Mouse (Mus musculus) CD4-positive, CD25-positive, alpha-beta regulatory T cell, adult 4 months (primary cell): ENCODE data around the gene Sh2d6. TPM values are rescaled to one million over a fixed set of nuclear protein-coding genes. Genes with fewer than 3 reads are reported as not detected.
"Not testable (repeated sequence)": the region's sequence is repeated elsewhere in the genome, so short reads cannot be mapped to it uniquely, and the experiment has no call there.

Experiments
- ATAC-seq: one replicate; pipeline ENCODE4 v1.8.0; 2017
- polyA plus RNA-seq, 2 experiments: library from polyadenylated mRNA; unstranded; fragments of 100-300 nt; shearing (Covaris generic); gene quantifications; one replicate each; pipeline ENCODE4 v1.2.1; 2017

Gene Sh2d6
- polyA plus RNA-seq, 2 experiments from 2014 or later = not detected

- ATAC-seq = peak; percentile 30
These were observed 12.7 kb upstream of the Sh2d6 start for GRCm38 (mm10) chr6:72534035-72534809.

GRCm38 (mm10) chr6:72533555-72533954 lies 12.0 kb upstream of the Sh2d6 start:
- ATAC-seq = not testable (repeated sequence)

GRCm38 (mm10) chr6:72532580-72532979 lies 11.1 kb upstream of the Sh2d6 start:
- ATAC-seq = no peak

GRCm38 (mm10) chr6:72528410-72529151 lies 7.1 kb upstream of the Sh2d6 start:
- no peak for ATAC-seq

- no peak for ATAC-seq
These were observed 5.6 kb upstream of the Sh2d6 start for GRCm38 (mm10) chr6:72527070-72527469.

GRCm38 (mm10) chr6:72524160-72524559 lies 2.7 kb upstream of the Sh2d6 start:
- ATAC-seq = no peak

- ATAC-seq = no peak
These were observed 1.7 kb upstream of the Sh2d6 start for GRCm38 (mm10) chr6:72523222-72523621.

- ATAC-seq = no peak
These were observed 781 bp upstream of the Sh2d6 start for GRCm38 (mm10) chr6:72522288-72522687.

- ATAC-seq = no peak
These were observed 603 bp downstream of the Sh2d6 start for GRCm38 (mm10) chr6:72520904-72521303.

- ATAC-seq = no peak
These were observed 1.4 kb downstream of the Sh2d6 start for GRCm38 (mm10) chr6:72519892-72520663.

GRCm38 (mm10) chr6:72519303-72519702 lies 2.2 kb downstream of the Sh2d6 start:
- no peak for ATAC-seq

- ATAC-seq = no peak
These were observed 2.7 kb downstream of the Sh2d6 start for GRCm38 (mm10) chr6:72518842-72519241.

- ATAC-seq = no peak
These were observed 5.9 kb downstream of the Sh2d6 start for GRCm38 (mm10) chr6:72515644-72516043.

- ATAC-seq = no peak
These were observed 8.5 kb downstream of the Sh2d6 start for GRCm38 (mm10) chr6:72513071-72513440.

GRCm38 (mm10) chr6:72512386-72513070 lies 9.0 kb downstream of the Sh2d6 start:
- peak; percentile 89 for ATAC-seq

GRCm38 (mm10) chr6:72510686-72511421 lies 10.7 kb downstream of the Sh2d6 start:
- ATAC-seq = peak; percentile 15

- ATAC-seq = no peak
These were observed 11.6 kb downstream of the Sh2d6 start for GRCm38 (mm10) chr6:72509872-72510435.

- ATAC-seq = no peak
These were observed 12.9 kb downstream of the Sh2d6 start for GRCm38 (mm10) chr6:72508596-72508995.

- ATAC-seq = no peak
These were observed 15.4 kb downstream of the Sh2d6 start for GRCm38 (mm10) chr6:72506104-72506503.

GRCm38 (mm10) chr6:72503939-72504338 lies 17.6 kb downstream of the Sh2d6 start:
- ATAC-seq = no peak

GRCm38 (mm10) chr6:72503309-72503708 lies 18.2 kb downstream of the Sh2d6 start:
- ATAC-seq = no peak

GRCm38 (mm10) chr6:72498950-72499349 lies 22.6 kb downstream of the Sh2d6 start:
- ATAC-seq = no peak
